Mouse (Mus musculus): ENCODE measurements at regions not wholly inside any gene's neighbourhood (a gene's known extent, or its start where the extent isn't known, plus 50 kb on each side); places are given as distances from the start of the nearest gene placed in this dataset.

GRCm38 (mm10) chr9:33238846-33239245, 602.8 kb downstream of the Ets1 start:
- ATAC-seq (ENCODE audit: low FRiP score, low TSS enrichment) (no peak), DNase-seq (ENCODE audit: low spot score) (no peak)
- Histone ChIP-seq H3K36me3 (ENCODE audit: control insufficient read depth, insufficient read depth, low read length) (no peaks in the 10 kb centered on the region), H3K4me2 (replicated peaks; ENCODE audit: low read depth) (no peak overlapping the region), H3K27ac (replicated peaks) (no peak overlapping the region), H3K9me3 (ENCODE audit: control insufficient read depth, low read length) (no peaks in the 10 kb centered on the region), H3K4me3 (ENCODE audit: low read depth, low read length) (no peak overlapping the region), H3K4me1 (replicated peaks; ENCODE audit: control insufficient read depth, insufficient read depth) (no peaks in the 10 kb centered on the region), H3K27me3 (ENCODE audit: control insufficient read depth, insufficient read depth, low read length) (no peaks in the 10 kb centered on the region), H3K9ac (ENCODE audit: low read length) (no peak overlapping the region)
- WGBS = 67% methylated on average over 2 of the region's 2 CpGs
- TF ChIP-seq CTCF (IDR thresholded peaks at IDR 0.05; ENCODE audit: low read depth) (no peak), EP300 (optimal IDR thresholded peaks at IDR 0.05) (no peak)

GRCm38 (mm10) chr9:33240506-33240905, 604.5 kb downstream of the Ets1 start:
- 61% methylated on average over 1 of the region's 1 CpGs for WGBS
- TF ChIP-seq EP300 (optimal IDR thresholded peaks at IDR 0.05) (no peak), CTCF (IDR thresholded peaks at IDR 0.05; ENCODE audit: low read depth) (no peak)
- H3K36me3 ChIP-seq (ENCODE audit: control insufficient read depth, insufficient read depth, low read length) = no peaks in the 10 kb centered on the region

DNA sequence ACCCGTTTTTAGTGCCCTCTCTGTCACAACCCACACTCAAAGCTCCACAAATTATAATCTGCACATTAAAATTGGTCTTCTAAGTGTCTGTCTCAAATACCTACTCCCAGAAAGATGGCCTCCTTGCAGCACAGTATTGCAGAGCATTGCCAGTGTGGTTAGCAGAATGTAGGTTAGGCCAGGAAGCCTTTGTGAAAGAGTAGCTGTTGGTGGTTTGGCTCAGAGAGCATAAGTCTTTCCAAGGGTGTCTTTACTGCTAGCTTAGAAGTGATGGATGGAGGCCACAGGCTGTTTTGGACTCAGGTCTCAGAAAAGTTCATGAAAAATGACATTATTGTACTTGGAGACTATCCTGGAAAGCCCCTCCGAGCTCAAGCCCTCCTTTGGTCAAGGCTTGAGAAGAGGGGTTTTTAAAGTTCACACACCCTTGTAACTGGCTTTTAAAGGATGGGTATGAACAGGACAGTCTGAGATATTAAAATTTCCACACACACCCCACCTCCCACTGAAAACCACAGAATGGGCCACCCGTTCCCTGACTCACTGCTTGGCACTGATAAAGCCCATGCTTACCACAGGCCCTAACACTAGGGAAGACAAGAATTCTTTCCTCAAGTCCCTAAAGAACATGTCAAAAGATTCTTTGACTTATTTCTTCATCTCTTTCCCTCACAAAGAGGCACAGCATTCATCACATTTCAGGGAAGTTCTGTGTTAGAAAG, 605.1 kb downstream of the Ets1 start:
- H3K27ac ChIP-seq (replicated peaks) = no peak overlapping the region
- no peaks in the 10 kb centered on the region for H3K27me3 ChIP-seq (ENCODE audit: control insufficient read depth, insufficient read depth, low read length)
- no peak overlapping the region for H3K4me2 ChIP-seq (replicated peaks; ENCODE audit: low read depth)
- 72% methylated on average over 3 of the region's 3 CpGs for WGBS
- H3K4me1 ChIP-seq (replicated peaks; ENCODE audit: control insufficient read depth, insufficient read depth) = no peaks in the 10 kb centered on the region
- H3K9me3 ChIP-seq (ENCODE audit: control insufficient read depth, low read length) = no peaks in the 10 kb centered on the region
- DNase-seq (ENCODE audit: low spot score) = no peak
- ATAC-seq (ENCODE audit: low FRiP score, low TSS enrichment) = no peak
- no peak overlapping the region for H3K9ac ChIP-seq (ENCODE audit: low read length)
- H3K4me3 ChIP-seq (ENCODE audit: low read depth, low read length) = no peak overlapping the region
- no peaks in the 10 kb centered on the region for H3K36me3 ChIP-seq (ENCODE audit: control insufficient read depth, insufficient read depth, low read length)
- TF ChIP-seq CTCF (IDR thresholded peaks at IDR 0.05; ENCODE audit: low read depth) = no peak
- TF ChIP-seq EP300 (optimal IDR thresholded peaks at IDR 0.05) = no peak

More at GRCm38 (mm10) chr9:33240506-33240905, 604.5 kb downstream of the Ets1 start:
- Histone ChIP-seq H3K27me3 (ENCODE audit: control insufficient read depth, insufficient read depth, low read length) (no peaks in the 10 kb centered on the region), H3K4me3 (ENCODE audit: low read depth, low read length) (no peak overlapping the region), H3K9ac (ENCODE audit: low read length) (no peak overlapping the region), H3K4me1 (replicated peaks; ENCODE audit: control insufficient read depth, insufficient read depth) (no peaks in the 10 kb centered on the region), H3K4me2 (replicated peaks; ENCODE audit: low read depth) (no peak overlapping the region), H3K27ac (replicated peaks) (no peak overlapping the region), H3K9me3 (ENCODE audit: control insufficient read depth, low read length) (no peaks in the 10 kb centered on the region)
- ATAC-seq (ENCODE audit: low FRiP score, low TSS enrichment) (no peak), DNase-seq (ENCODE audit: low spot score) (no peak)

DNA sequence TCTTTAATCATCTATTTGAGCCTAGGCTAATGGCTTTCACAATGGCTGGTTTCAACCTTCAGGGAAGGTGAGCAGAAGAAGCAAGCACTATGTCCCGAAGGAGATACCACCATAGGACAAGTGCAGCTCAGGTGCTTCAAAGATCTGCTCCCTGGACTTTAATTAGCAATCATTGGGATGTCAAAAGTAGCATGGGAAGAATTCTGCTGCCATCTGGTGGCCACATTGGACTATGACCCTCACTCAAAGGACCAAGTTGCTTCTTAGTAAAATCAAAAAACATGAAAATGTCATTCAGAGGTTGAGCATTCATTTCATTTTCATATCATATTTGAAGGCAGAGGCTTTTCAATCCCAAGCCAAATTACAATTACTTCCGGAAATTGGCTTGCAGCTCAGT, 610.9 kb downstream of the Ets1 start:
- ATAC-seq (ENCODE audit: low FRiP score, low TSS enrichment) (no peak), DNase-seq (ENCODE audit: low spot score) (peak; percentile 52)
- H3K4me1 ChIP-seq (replicated peaks; ENCODE audit: control insufficient read depth, insufficient read depth) = no peaks in the 10 kb centered on the region
- H3K9ac ChIP-seq (ENCODE audit: low read length) = no peak overlapping the region
- no peak overlapping the region for H3K4me2 ChIP-seq (replicated peaks; ENCODE audit: low read depth)
- TF ChIP-seq EP300 (optimal IDR thresholded peaks at IDR 0.05) (no peak), CTCF (IDR thresholded peaks at IDR 0.05; ENCODE audit: low read depth) (peak; percentile 89)
- no peak overlapping the region for H3K4me3 ChIP-seq (ENCODE audit: low read depth, low read length)
- no peak overlapping the region for H3K27ac ChIP-seq (replicated peaks)
- H3K27me3 ChIP-seq (ENCODE audit: control insufficient read depth, insufficient read depth, low read length) = no peaks in the 10 kb centered on the region
- no peaks in the 10 kb centered on the region for H3K9me3 ChIP-seq (ENCODE audit: control insufficient read depth, low read length)
- WGBS = 19% methylated on average over 2 of the region's 2 CpGs
- H3K36me3 ChIP-seq (ENCODE audit: control insufficient read depth, insufficient read depth, low read length) = no peaks in the 10 kb centered on the region

DNA sequence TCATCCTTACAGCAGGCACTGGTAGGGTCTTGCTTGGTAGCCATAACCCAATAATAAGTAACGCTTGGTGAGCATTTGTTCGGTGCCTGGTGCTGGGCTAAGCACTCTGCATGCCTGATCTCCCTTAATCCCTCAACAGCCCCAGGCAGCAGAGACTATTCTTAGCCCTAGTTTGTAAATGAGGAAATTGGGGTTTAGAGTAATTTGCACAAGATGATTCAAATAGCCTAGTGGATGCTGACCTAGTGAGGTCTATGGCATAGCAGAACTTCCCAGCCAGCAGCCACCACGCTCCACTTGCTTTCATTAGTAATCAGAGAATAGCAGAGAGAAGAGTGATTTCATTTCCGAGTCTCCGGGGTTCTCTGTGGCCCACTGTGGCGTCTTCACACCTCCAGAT, 622.2 kb downstream of the Ets1 start:
- no peak overlapping the region for H3K27ac ChIP-seq (replicated peaks)
- H3K36me3 ChIP-seq (ENCODE audit: control insufficient read depth, insufficient read depth, low read length) = no peaks in the 10 kb centered on the region
- H3K4me2 ChIP-seq (replicated peaks; ENCODE audit: low read depth) = no peak overlapping the region
- no peaks in the 10 kb centered on the region for H3K9me3 ChIP-seq (ENCODE audit: control insufficient read depth, low read length)
- ATAC-seq (ENCODE audit: low FRiP score, low TSS enrichment) = no peak
- WGBS = 72% methylated on average over 6 of the region's 6 CpGs
- no peak overlapping the region for H3K4me3 ChIP-seq (ENCODE audit: low read depth, low read length)
- TF ChIP-seq CTCF (IDR thresholded peaks at IDR 0.05; ENCODE audit: low read depth) (no peak), EP300 (optimal IDR thresholded peaks at IDR 0.05) (no peak)
- H3K4me1 ChIP-seq (replicated peaks; ENCODE audit: control insufficient read depth, insufficient read depth) = no peaks in the 10 kb centered on the region
- H3K9ac ChIP-seq (ENCODE audit: low read length) = no peak overlapping the region
- H3K27me3 ChIP-seq (ENCODE audit: control insufficient read depth, insufficient read depth, low read length) = no peaks in the 10 kb centered on the region
- DNase-seq (ENCODE audit: low spot score) = no peak

GRCm38 (mm10) chr9:33260171-33260570, 624.1 kb downstream of the Ets1 start:
- Histone ChIP-seq H3K36me3 (ENCODE audit: control insufficient read depth, insufficient read depth, low read length) (no peaks in the 10 kb centered on the region), H3K4me1 (replicated peaks; ENCODE audit: control insufficient read depth, insufficient read depth) (no peaks in the 10 kb centered on the region), H3K4me3 (ENCODE audit: low read depth, low read length) (no peak overlapping the region), H3K9ac (ENCODE audit: low read length) (no peak overlapping the region), H3K27me3 (ENCODE audit: control insufficient read depth, insufficient read depth, low read length) (no peaks in the 10 kb centered on the region), H3K9me3 (ENCODE audit: control insufficient read depth, low read length) (no peaks in the 10 kb centered on the region), H3K27ac (replicated peaks) (no peak overlapping the region), H3K4me2 (replicated peaks; ENCODE audit: low read depth) (no peak overlapping the region)
- peak; percentile 86 for TF ChIP-seq CTCF (IDR thresholded peaks at IDR 0.05; ENCODE audit: low read depth)
- no peak for TF ChIP-seq EP300 (optimal IDR thresholded peaks at IDR 0.05)
- DNase-seq (ENCODE audit: low spot score) (peak; percentile 45), ATAC-seq (ENCODE audit: low FRiP score, low TSS enrichment) (no peak)
- WGBS = 22% methylated on average over 4 of the region's 4 CpGs

All from stomach, postnatal 0 days (tissue).